Mouse (Mus musculus): ENCODE results near the gene Arhgef25. TPM values are rescaled to one million over a fixed set of nuclear protein-coding genes. Genes with fewer than 3 reads are reported as not detected.
A peak's percentile ranks its signal among the peaks of the same experiment; 100 is the strongest.
"Not testable (repeated sequence)": the region's sequence is repeated elsewhere in the genome, so short reads cannot be mapped to it uniquely, and the experiment has no call there.

Gene Arhgef25
- polyA plus RNA-seq, 1 experiment from 2014 or later = 46.8 TPM

DNA sequence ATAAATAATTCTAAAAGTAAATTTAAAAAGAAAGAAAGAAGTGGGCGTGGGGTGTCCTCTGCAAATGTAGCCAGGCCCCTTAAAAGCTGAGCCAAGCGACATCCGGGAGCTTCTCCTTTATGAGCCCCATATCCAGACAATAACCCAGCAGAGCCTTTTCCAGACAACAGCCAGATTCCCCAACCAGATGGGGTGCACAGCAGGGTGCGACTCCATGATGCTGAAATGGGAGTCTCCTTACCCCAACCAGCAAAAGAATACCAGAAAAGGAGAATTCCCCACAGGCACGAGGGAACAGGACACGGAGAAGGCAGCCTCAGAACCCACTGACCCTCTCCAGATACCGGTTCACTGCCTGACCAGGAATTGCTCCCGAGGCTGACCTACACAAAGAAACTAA lies 46.7 kb downstream of the Arhgef25 start:
- no peaks in the 10 kb centered on the region for H3K27me3 ChIP-seq (replicated peaks)
- H3K9me3 ChIP-seq = no peaks in the 10 kb centered on the region
- H3K9ac ChIP-seq = no peak overlapping the region
- no peaks in the 10 kb centered on the region; the same call in 1 of the 2 replicates for H3K4me1 ChIP-seq (replicated peaks)
- no peaks in the 10 kb centered on the region for H3K36me3 ChIP-seq
- WGBS = 89% methylated on average over 8 of the region's 8 CpGs
- no peak for ATAC-seq
- H3K4me2 ChIP-seq (replicated peaks) = no peak overlapping the region
- H3K27ac ChIP-seq = no peak overlapping the region
- H3K4me3 ChIP-seq (replicated peaks) = no peak overlapping the region

DNA sequence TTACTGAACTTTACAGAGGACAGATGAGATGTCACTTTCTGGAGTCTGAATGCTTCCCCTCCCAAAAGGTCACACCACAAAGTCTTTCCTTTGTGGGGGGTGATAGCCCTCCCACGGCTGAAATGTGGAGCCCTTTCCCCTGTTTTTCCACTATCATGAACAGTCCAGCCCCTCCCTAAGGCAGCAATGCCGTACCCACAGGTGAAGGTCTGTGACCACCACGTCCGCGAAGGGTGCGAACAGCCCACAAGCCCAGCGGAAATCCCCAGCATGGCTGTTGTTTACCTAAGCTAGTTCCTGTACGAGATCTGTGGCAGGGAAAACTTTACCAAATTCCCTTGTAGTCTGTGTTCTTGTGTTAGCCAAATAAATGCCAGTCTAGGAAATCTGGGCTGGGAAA lies 48.4 kb downstream of the Arhgef25 start:
- H3K4me1 ChIP-seq (replicated peaks) = peaks cover 7% of the 10 kb centered on the region; the same call in 1 of the 2 replicates
- H3K9ac ChIP-seq = no peak overlapping the region
- H3K4me2 ChIP-seq (replicated peaks) = no peak overlapping the region
- H3K36me3 ChIP-seq = no peaks in the 10 kb centered on the region
- H3K4me3 ChIP-seq (replicated peaks) = no peak overlapping the region
- no peaks in the 10 kb centered on the region for H3K9me3 ChIP-seq
- WGBS = 69% methylated on average over 8 of the region's 8 CpGs
- no peak for ATAC-seq
- H3K27me3 ChIP-seq (replicated peaks) = no peaks in the 10 kb centered on the region
- H3K27ac ChIP-seq = no peak overlapping the region

DNA sequence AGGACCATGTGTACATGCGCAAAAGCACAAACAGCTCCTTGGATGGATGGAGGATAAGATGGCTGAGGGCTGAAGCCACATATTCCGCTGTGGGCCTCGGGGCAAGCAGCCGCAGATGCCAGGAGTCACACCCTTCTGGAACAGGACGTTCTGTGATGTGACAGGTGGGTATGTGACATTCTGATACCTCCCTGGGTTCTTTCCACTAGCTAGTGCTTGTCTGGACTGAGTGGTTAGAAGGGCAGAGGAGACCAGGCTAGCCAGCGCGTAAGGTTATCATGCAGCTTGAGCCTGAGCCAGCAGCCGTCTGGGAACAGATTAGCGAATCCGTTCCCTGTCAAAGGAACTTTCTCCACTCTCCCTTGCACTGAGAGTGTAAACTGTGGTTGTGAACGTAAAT lies 48.9 kb downstream of the Arhgef25 start:
- Histone ChIP-seq H3K4me3 (replicated peaks) (no peak overlapping the region), H3K4me2 (replicated peaks) (no peak overlapping the region), H3K27ac (no peak overlapping the region), H3K27me3 (replicated peaks) (no peaks in the 10 kb centered on the region), H3K36me3 (no peaks in the 10 kb centered on the region), H3K4me1 (replicated peaks) (peaks cover 7% of the 10 kb centered on the region; the same call in 1 of the 2 replicates), H3K9ac (no peak overlapping the region), H3K9me3 (no peaks in the 10 kb centered on the region)
- WGBS = 81% methylated on average over 11 of the region's 11 CpGs
- ATAC-seq = no peak

DNA sequence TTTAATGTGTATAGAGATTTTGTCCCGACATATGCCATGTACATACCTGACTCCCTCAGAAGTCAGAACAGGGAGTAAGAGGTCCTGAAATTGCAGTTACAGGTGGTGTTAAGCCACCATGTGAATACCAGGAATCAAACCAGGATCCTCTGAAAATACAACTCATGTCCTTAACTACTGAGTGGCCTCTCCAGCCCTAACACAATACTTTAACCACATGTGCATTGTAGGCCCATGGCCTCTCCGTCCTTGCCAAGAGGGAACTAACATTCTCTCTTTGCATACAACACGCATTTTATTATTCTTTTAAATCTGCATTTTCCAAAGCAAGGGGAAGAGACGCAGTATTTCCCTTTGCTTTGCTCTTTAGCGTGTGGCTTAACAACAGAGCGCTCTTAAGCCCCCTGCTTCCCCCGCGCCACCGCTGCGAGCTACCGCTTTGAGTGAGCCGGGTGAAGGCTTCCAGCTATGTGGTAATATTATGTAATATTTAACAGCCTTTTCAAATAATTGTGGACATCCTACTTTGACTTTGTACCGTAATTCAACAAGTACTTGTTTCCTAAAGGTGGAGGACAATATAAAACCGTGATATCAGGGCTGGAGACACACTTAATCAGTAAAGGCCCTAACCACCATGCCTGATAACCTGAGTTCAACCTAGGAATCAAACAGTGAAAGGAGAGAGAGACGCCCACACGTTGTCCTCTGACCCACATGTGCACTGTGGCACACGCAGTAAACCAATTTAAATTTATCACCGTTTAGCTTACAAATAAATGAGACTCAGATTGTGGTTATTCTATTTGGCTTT lies 51.3 kb downstream of the Arhgef25 start:
- peak overlapping the region; percentile 75 for H3K27ac ChIP-seq
- no peak overlapping the region for H3K4me3 ChIP-seq (replicated peaks)
- no peaks in the 10 kb centered on the region for H3K27me3 ChIP-seq (replicated peaks)
- no peak overlapping the region for H3K9ac ChIP-seq
- ATAC-seq = peak; percentile 85
- H3K36me3 ChIP-seq = no peaks in the 10 kb centered on the region
- peak overlapping the region; percentile 33; the same call in 1 of the 2 replicates for H3K4me2 ChIP-seq (replicated peaks)
- peaks cover 7% of the 10 kb centered on the region; the same call in 1 of the 2 replicates for H3K4me1 ChIP-seq (replicated peaks)
- WGBS = 54% methylated on average over 18 of the region's 18 CpGs
- no peaks in the 10 kb centered on the region for H3K9me3 ChIP-seq

DNA sequence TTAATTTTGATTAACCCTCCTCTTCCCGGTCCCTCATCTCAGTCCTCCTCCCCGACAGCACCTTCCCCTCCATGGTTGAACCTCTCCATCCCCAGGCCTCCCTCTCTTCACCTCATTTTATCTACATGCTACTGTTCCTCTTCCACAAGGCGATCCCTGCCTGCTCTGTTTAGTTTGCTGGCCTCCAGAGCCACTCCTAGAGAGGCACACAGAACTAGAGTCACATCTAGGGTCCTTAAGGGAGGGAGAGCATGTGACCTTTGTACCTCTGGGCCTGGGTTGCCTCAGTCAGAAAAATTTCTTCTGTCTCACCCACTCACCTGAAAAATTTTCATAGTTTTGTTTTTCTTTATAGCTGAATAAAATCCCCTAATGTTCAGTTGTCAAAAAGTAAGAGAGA lies 52.0 kb downstream of the Arhgef25 start:
- Histone ChIP-seq H3K9ac (no peak overlapping the region), H3K27ac (peak overlapping the region; percentile 75), H3K27me3 (replicated peaks) (no peaks in the 10 kb centered on the region), H3K36me3 (no peaks in the 10 kb centered on the region), H3K4me1 (replicated peaks) (peaks cover 10% of the 10 kb centered on the region; the same call in 1 of the 2 replicates), H3K9me3 (no peaks in the 10 kb centered on the region), H3K4me3 (replicated peaks) (no peak overlapping the region), H3K4me2 (replicated peaks) (0 out of 2 replicates have a peak overlapping the region, but pooled peaks have one; percentile 11)
- ATAC-seq = peak; percentile 57
- WGBS = 50% methylated on average over 3 of the region's 3 CpGs

DNA sequence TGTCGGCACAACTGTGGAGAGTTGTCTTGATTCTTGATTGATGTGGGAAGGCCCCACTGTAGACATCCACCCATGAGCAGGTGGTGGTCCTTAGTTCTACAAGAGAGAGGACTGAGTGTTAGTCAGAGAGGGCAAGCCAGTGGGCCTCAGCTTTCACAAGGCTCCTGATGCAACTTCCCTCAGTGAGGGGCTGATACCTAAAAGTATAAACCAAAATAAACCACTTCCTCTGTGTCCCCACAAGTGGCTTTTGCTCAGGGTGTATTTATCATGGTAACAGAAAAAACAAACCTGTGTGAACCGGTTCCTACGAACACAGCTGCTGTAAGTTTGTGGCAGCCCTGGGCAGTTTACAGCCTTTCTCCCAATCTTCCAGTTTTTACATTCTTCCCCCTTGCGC lies 53.4 kb downstream of the Arhgef25 start:
- Histone ChIP-seq H3K27ac (peak overlapping the region; percentile 75), H3K27me3 (replicated peaks) (no peaks in the 10 kb centered on the region), H3K4me2 (replicated peaks) (no peak overlapping the region), H3K9me3 (no peaks in the 10 kb centered on the region), H3K4me3 (replicated peaks) (no peak overlapping the region), H3K4me1 (replicated peaks) (peaks cover 18% of the 10 kb centered on the region), H3K9ac (no peak overlapping the region), H3K36me3 (no peaks in the 10 kb centered on the region)
- 62% methylated on average over 4 of the region's 4 CpGs for WGBS
- no peak for ATAC-seq

DNA sequence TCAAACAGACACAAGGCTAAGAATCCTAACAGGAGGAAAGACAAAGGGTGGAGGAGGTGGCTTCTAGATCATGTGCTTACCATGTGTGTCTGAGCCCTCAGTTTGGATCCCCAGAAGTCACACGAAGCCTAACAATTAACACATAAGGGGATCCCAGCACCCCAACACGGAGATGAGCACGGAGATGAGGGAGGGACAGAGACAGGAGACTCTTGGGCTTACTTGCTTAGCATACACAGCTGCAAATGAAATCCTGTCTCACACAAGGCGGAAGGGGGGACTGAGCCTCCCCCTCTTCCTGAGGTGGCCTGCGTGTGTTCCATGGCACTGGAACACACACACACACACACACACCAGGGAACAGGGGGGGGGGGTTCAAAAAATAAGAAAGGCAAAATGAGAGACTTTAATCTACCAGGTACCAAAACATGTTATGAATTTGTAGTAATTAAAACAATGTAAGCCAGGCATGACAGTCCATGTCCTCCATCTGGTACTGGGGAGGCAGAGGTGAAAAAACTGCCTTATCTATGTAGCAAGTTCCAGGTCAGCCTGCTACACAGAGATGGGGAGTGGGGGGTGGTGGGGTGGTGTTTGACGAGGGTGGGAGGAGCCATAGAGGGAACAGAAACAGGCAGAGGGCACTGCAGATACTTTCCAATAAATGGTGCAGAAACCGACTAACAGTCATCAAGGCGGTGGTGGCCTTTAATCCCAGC lies 54.6 kb downstream of the Arhgef25 start:
- no peaks in the 10 kb centered on the region for H3K9me3 ChIP-seq
- no peak overlapping the region for H3K4me3 ChIP-seq (replicated peaks)
- H3K27ac ChIP-seq = 0 out of 2 replicates have a peak overlapping the region, but pooled peaks have one; percentile 57
- no peak overlapping the region for H3K9ac ChIP-seq
- WGBS = 45% methylated on average over 7 of the region's 8 CpGs
- H3K36me3 ChIP-seq = no peaks in the 10 kb centered on the region
- ATAC-seq = peak; percentile 34
- H3K27me3 ChIP-seq (replicated peaks) = no peaks in the 10 kb centered on the region
- no peak overlapping the region for H3K4me2 ChIP-seq (replicated peaks)
- H3K4me1 ChIP-seq (replicated peaks) = peaks cover 18% of the 10 kb centered on the region

DNA sequence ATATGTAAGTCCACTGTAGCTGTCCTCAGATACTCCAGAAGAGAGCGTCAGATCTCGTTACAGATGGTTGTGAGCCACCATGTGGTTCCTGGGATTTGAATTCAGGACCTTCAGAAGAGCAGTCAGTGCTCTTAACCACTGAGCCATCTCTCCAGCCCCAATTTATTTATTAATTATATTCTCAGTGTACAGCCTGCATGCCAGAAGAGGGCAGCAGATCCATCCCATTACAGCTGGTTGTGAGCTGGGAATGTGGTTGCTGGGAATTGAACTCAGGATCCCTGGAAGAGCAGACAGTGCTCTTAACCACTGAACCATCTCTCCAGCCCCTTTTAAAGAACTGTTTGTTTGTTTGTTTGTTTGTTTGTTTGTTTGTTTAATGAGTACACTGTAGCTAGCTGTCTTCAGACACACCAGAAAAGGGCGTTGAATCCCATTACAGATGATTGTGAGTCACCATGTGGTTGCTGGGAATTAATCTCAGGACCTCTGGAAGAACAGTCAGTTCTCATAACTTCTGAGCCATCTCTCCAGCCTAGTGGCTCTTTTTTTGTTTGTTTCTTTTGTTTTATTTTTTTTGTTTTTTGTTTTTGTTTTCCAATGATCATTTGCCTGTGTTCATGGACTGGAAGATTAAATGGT lies 55.4 kb downstream of the Arhgef25 start:
- not testable (repeated sequence) for H3K36me3 ChIP-seq, H3K27ac ChIP-seq
- 74% methylated on average over 3 of the region's 3 CpGs for WGBS

More for the DNA sequence above, 55.4 kb downstream of the Arhgef25 start:
- H3K4me2 ChIP-seq (replicated peaks); ATAC-seq; H3K27me3 ChIP-seq (replicated peaks); H3K9ac ChIP-seq; H3K4me3 ChIP-seq (replicated peaks); H3K9me3 ChIP-seq: not testable (repeated sequence)
- peaks cover 18% of the 10 kb centered on the region for H3K4me1 ChIP-seq (replicated peaks)

Other genes starting within 250 kb of the Arhgef25 start
- 53.6 and 55.2 TPM in 2 replicates for gene Ctdsp2, start 211.4 kb downstream of the Arhgef25 start, polyA plus RNA-seq (2015; fragmentation: Nextera tagmentation; extraction: Ambion mirVana)
- gene Avil, start 189.4 kb downstream of the Arhgef25 start, polyA plus RNA-seq (2015; fragmentation: Nextera tagmentation; extraction: Ambion mirVana) = 0.10 and 0.21 TPM in 2 replicates
- gene Tsfm, start 159.2 kb downstream of the Arhgef25 start, polyA plus RNA-seq (2015; fragmentation: Nextera tagmentation; extraction: Ambion mirVana) = 91.8 and 99.3 TPM in 2 replicates
- 48.9 and 55.1 TPM in 2 replicates for gene Mettl1, start 148.7 kb downstream of the Arhgef25 start, polyA plus RNA-seq (2015; fragmentation: Nextera tagmentation; extraction: Ambion mirVana)
- gene Eef1akmt3, start 148.6 kb downstream of the Arhgef25 start, polyA plus RNA-seq (2015; fragmentation: Nextera tagmentation; extraction: Ambion mirVana) = 0.40 and 0.69 TPM in 2 replicates
- gene Cyp27b1, start 141.8 kb downstream of the Arhgef25 start, polyA plus RNA-seq (2015; fragmentation: Nextera tagmentation; extraction: Ambion mirVana) = 0.05 and 0.11 TPM in 2 replicates
- 0.74 and 0.91 TPM in 2 replicates for gene March9, start 129.9 kb downstream of the Arhgef25 start, polyA plus RNA-seq (2015; fragmentation: Nextera tagmentation; extraction: Ambion mirVana)
- 1,579 and 1,616 TPM in 2 replicates for gene Cdk4, start 126.5 kb downstream of the Arhgef25 start, polyA plus RNA-seq (2015; fragmentation: Nextera tagmentation; extraction: Ambion mirVana)
- gene Tspan31, start 119.8 kb downstream of the Arhgef25 start, polyA plus RNA-seq (2015; fragmentation: Nextera tagmentation; extraction: Ambion mirVana) = 167 and 181 TPM in 2 replicates
- 0.16 and 0.43 TPM in 2 replicates for gene Agap2, start 114.8 kb downstream of the Arhgef25 start, polyA plus RNA-seq (2015; fragmentation: Nextera tagmentation; extraction: Ambion mirVana)
- gene Os9, start 69.0 kb downstream of the Arhgef25 start, polyA plus RNA-seq (2015; fragmentation: Nextera tagmentation; extraction: Ambion mirVana) = 93.0 and 104 TPM in 2 replicates
- 52.5 and 55.2 TPM in 2 replicates for gene B4galnt1, start 24.9 kb downstream of the Arhgef25 start, polyA plus RNA-seq (2015; fragmentation: Nextera tagmentation; extraction: Ambion mirVana)
- gene Slc26a10, start 9.4 kb downstream of the Arhgef25 start, polyA plus RNA-seq (2015; fragmentation: Nextera tagmentation; extraction: Ambion mirVana) = 0.98 and 1.1 TPM in 2 replicates
- gene Dtx3, start 5.6 kb upstream of the Arhgef25 start, polyA plus RNA-seq (2015; fragmentation: Nextera tagmentation; extraction: Ambion mirVana) = 70.6 and 75.4 TPM in 2 replicates
- gene Pip4k2c, start 21.5 kb upstream of the Arhgef25 start, polyA plus RNA-seq (2015; fragmentation: Nextera tagmentation; extraction: Ambion mirVana) = 33.7 and 35.0 TPM in 2 replicates
- 5.9 and 6.4 TPM in 2 replicates for gene Kif5a, start 73.3 kb upstream of the Arhgef25 start, polyA plus RNA-seq (2015; fragmentation: Nextera tagmentation; extraction: Ambion mirVana)
- gene Dctn2, start 76.3 kb upstream of the Arhgef25 start, polyA plus RNA-seq (2015; fragmentation: Nextera tagmentation; extraction: Ambion mirVana) = 150 and 154 TPM in 2 replicates
- gene Mbd6, start 98.9 kb upstream of the Arhgef25 start, polyA plus RNA-seq (2015; fragmentation: Nextera tagmentation; extraction: Ambion mirVana) = 13.1 and 15.7 TPM in 2 replicates
- 113 and 129 TPM in 2 replicates for gene Mars, start 121.7 kb upstream of the Arhgef25 start, polyA plus RNA-seq (2015; fragmentation: Nextera tagmentation; extraction: Ambion mirVana)
- gene Arhgap9, start 131.9 kb upstream of the Arhgef25 start, polyA plus RNA-seq (2015; fragmentation: Nextera tagmentation; extraction: Ambion mirVana) = 6.1 and 6.7 TPM in 2 replicates
- gene Gli1, start 151.9 kb upstream of the Arhgef25 start, polyA plus RNA-seq (2015; fragmentation: Nextera tagmentation; extraction: Ambion mirVana) = 7.5 and 8.1 TPM in 2 replicates
- gene Inhbe, start 164.3 kb upstream of the Arhgef25 start, polyA plus RNA-seq (2015; fragmentation: Nextera tagmentation; extraction: Ambion mirVana) = 0.03 TPM in 1 of 2 replicates, not detected in the other
- gene Inhbc, start 180.3 kb upstream of the Arhgef25 start, polyA plus RNA-seq (2015; fragmentation: Nextera tagmentation; extraction: Ambion mirVana) = 0.18 TPM in 1 of 2 replicates, not detected in the other
- 29.5 and 31.1 TPM in 2 replicates for gene R3hdm2, start 190.2 kb upstream of the Arhgef25 start, polyA plus RNA-seq (2015; fragmentation: Nextera tagmentation; extraction: Ambion mirVana)

Data from intestine, embryonic 15.5 days (tissue).